Mouse (Mus musculus): ENCODE data around the gene Clcn7. TPM values are rescaled to one million over a fixed set of nuclear protein-coding genes. Genes with fewer than 3 reads are reported as not detected.

Gene Clcn7
- polyA plus RNA-seq (2015; fragmentation: Nextera tagmentation; extraction: Ambion mirVana), result 25.2 and 26.4 TPM in 2 replicates

- H3K4me2 ChIP-seq, result peak within 1 kb of the TSS; percentile 68
- peak within 1 kb of the TSS; percentile 74 for H3K4me3 ChIP-seq
- H3K27ac ChIP-seq, result 0 out of 2 replicates have a peak within 1 kb of the TSS, but pooled peaks have one; percentile 38
- H3K36me3 ChIP-seq, result peaks cover 10% of the 10 kb centered on the region; the same call in 1 of the 2 replicates
- under 1% methylated on average over 40 of the region's 40 CpGs for WGBS
- H3K27me3 ChIP-seq, result no peaks in the 10 kb centered on the region
- H3K9ac ChIP-seq, result peak within 1 kb of the TSS; percentile 68
- peak; percentile 88 for ATAC-seq (ENCODE audit: insufficient number of reproducible peaks, low FRiP score, low TSS enrichment, low read depth)
- peaks cover 19% of the 10 kb centered on the region for H3K4me1 ChIP-seq
- H3K9me3 ChIP-seq, result no peaks in the 10 kb centered on the region
Measured at GRCm38 (mm10) chr17:25133275-25133698, at the start of gene Clcn7. Clcn7 (plus strand) TSS chr17:25133391.

- Histone ChIP-seq H3K4me2 (no peak within 1 kb of the TSS), H3K27ac (peak within 1 kb of the TSS; percentile 95), H3K27me3 (no peaks in the 10 kb centered on the region), H3K36me3 (peaks cover 9% of the 10 kb centered on the region; the same call in 1 of the 2 replicates), H3K9me3 (no peaks in the 10 kb centered on the region), H3K4me1 (peaks cover 41% of the 10 kb centered on the region), H3K9ac (no peak within 1 kb of the TSS), H3K4me3 (no peak within 1 kb of the TSS)
- peak; percentile 89 for ATAC-seq (ENCODE audit: insufficient number of reproducible peaks, low FRiP score, low TSS enrichment, low read depth)
- 14% methylated on average over 7 of the region's 7 CpGs for WGBS
Measured at GRCm38 (mm10) chr17:25083444-25083931, 49.7 kb upstream of the Clcn7 start, which contains the start of gene Tmem204. Tmem204 (minus strand) TSS chr17:25083591.

GRCm38 (mm10) chr17:25084835-25085385, 48.3 kb upstream of the Clcn7 start:
- 57% methylated on average over 13 of the region's 13 CpGs for WGBS
- Histone ChIP-seq H3K36me3 (peaks cover 20% of the 10 kb centered on the region), H3K27me3 (no peaks in the 10 kb centered on the region), H3K4me3 (no peak overlapping the region), H3K9ac (no peak overlapping the region), H3K27ac (peak overlapping the region; percentile 95), H3K9me3 (no peaks in the 10 kb centered on the region), H3K4me2 (no peak overlapping the region), H3K4me1 (peaks cover 41% of the 10 kb centered on the region)
- ATAC-seq (ENCODE audit: insufficient number of reproducible peaks, low FRiP score, low TSS enrichment, low read depth), result no peak

- WGBS, result 89% methylated on average over 7 of the region's 7 CpGs
- H3K4me2 ChIP-seq, result no peak overlapping the region
- H3K4me3 ChIP-seq, result no peak overlapping the region
- H3K9me3 ChIP-seq, result no peaks in the 10 kb centered on the region
- H3K4me1 ChIP-seq, result peaks cover 32% of the 10 kb centered on the region
- no peak overlapping the region for H3K27ac ChIP-seq
- no peak overlapping the region for H3K9ac ChIP-seq
- H3K36me3 ChIP-seq, result peaks cover 30% of the 10 kb centered on the region
- ATAC-seq (ENCODE audit: insufficient number of reproducible peaks, low FRiP score, low TSS enrichment, low read depth), result no peak
- H3K27me3 ChIP-seq, result no peaks in the 10 kb centered on the region
Measured at GRCm38 (mm10) chr17:25086724-25087123, 46.5 kb upstream of the Clcn7 start.

- Histone ChIP-seq H3K27me3 (no peaks in the 10 kb centered on the region), H3K9ac (no peak overlapping the region), H3K4me1 (peaks cover 9% of the 10 kb centered on the region), H3K4me2 (no peak overlapping the region), H3K27ac (no peak overlapping the region), H3K36me3 (peaks cover 51% of the 10 kb centered on the region), H3K4me3 (no peak overlapping the region), H3K9me3 (no peaks in the 10 kb centered on the region)
- no peak for ATAC-seq (ENCODE audit: insufficient number of reproducible peaks, low FRiP score, low TSS enrichment, low read depth)
- WGBS, result 91% methylated on average over 10 of the region's 10 CpGs
Measured at GRCm38 (mm10) chr17:25089158-25089557, 44.0 kb upstream of the Clcn7 start.

GRCm38 (mm10) chr17:25090450-25090849, 42.7 kb upstream of the Clcn7 start:
- Histone ChIP-seq H3K4me1 (no peaks in the 10 kb centered on the region), H3K27ac (no peak overlapping the region), H3K9ac (no peak overlapping the region), H3K4me3 (no peak overlapping the region), H3K27me3 (no peaks in the 10 kb centered on the region), H3K9me3 (no peaks in the 10 kb centered on the region), H3K4me2 (no peak overlapping the region), H3K36me3 (peaks cover 56% of the 10 kb centered on the region)
- 86% methylated on average over 10 of the region's 10 CpGs for WGBS
- no peak for ATAC-seq (ENCODE audit: insufficient number of reproducible peaks, low FRiP score, low TSS enrichment, low read depth)

GRCm38 (mm10) chr17:25096221-25096620, 37.0 kb upstream of the Clcn7 start:
- H3K4me3 ChIP-seq, result no peak overlapping the region
- no peaks in the 10 kb centered on the region for H3K9me3 ChIP-seq
- no peaks in the 10 kb centered on the region for H3K27me3 ChIP-seq
- no peaks in the 10 kb centered on the region for H3K4me1 ChIP-seq
- no peak for ATAC-seq (ENCODE audit: insufficient number of reproducible peaks, low FRiP score, low TSS enrichment, low read depth)
- H3K4me2 ChIP-seq, result no peak overlapping the region
- H3K27ac ChIP-seq, result no peak overlapping the region
- no peak overlapping the region for H3K9ac ChIP-seq
- H3K36me3 ChIP-seq, result peaks cover 72% of the 10 kb centered on the region
- WGBS, result 81% methylated on average over 2 of the region's 2 CpGs

GRCm38 (mm10) chr17:25100052-25100451, 33.1 kb upstream of the Clcn7 start:
- Histone ChIP-seq H3K9ac (no peak overlapping the region), H3K27ac (no peak overlapping the region), H3K4me1 (no peaks in the 10 kb centered on the region), H3K9me3 (no peaks in the 10 kb centered on the region), H3K4me3 (no peak overlapping the region), H3K4me2 (no peak overlapping the region), H3K36me3 (peaks cover 85% of the 10 kb centered on the region), H3K27me3 (no peaks in the 10 kb centered on the region)
- WGBS, result 91% methylated on average over 6 of the region's 6 CpGs
- no peak for ATAC-seq (ENCODE audit: insufficient number of reproducible peaks, low FRiP score, low TSS enrichment, low read depth)

GRCm38 (mm10) chr17:25101338-25101737, 31.9 kb upstream of the Clcn7 start:
- H3K4me3 ChIP-seq, result no peak overlapping the region
- ATAC-seq (ENCODE audit: insufficient number of reproducible peaks, low FRiP score, low TSS enrichment, low read depth), result no peak
- no peaks in the 10 kb centered on the region for H3K27me3 ChIP-seq
- peaks cover 93% of the 10 kb centered on the region for H3K36me3 ChIP-seq
- whole genome bisulfite sequencing, result 91% methylated on average over 11 of the region's 11 CpGs
- no peak overlapping the region for H3K9ac ChIP-seq
- no peaks in the 10 kb centered on the region for H3K4me1 ChIP-seq
- no peak overlapping the region for H3K27ac ChIP-seq
- H3K9me3 ChIP-seq, result no peaks in the 10 kb centered on the region
- H3K4me2 ChIP-seq, result no peak overlapping the region

GRCm38 (mm10) chr17:25107786-25108185, 25.4 kb upstream of the Clcn7 start:
- Histone ChIP-seq H3K27me3 (no peaks in the 10 kb centered on the region), H3K36me3 (peaks cover 92% of the 10 kb centered on the region), H3K4me2 (no peak overlapping the region), H3K4me1 (peaks cover 4% of the 10 kb centered on the region; the same call in 1 of the 2 replicates), H3K27ac (no peak overlapping the region), H3K4me3 (no peak overlapping the region), H3K9ac (no peak overlapping the region), H3K9me3 (no peaks in the 10 kb centered on the region)
- ATAC-seq (ENCODE audit: insufficient number of reproducible peaks, low FRiP score, low TSS enrichment, low read depth), result no peak
- 90% methylated on average over 15 of the region's 16 CpGs for WGBS

- H3K4me2 ChIP-seq, result no peak overlapping the region
- no peak overlapping the region for H3K27ac ChIP-seq
- no peak overlapping the region for H3K9ac ChIP-seq
- peaks cover 85% of the 10 kb centered on the region for H3K36me3 ChIP-seq
- no peak overlapping the region for H3K4me3 ChIP-seq
- peaks cover 5% of the 10 kb centered on the region for H3K4me1 ChIP-seq
- 84% methylated on average over 2 of the region's 2 CpGs for WGBS
- ATAC-seq (ENCODE audit: insufficient number of reproducible peaks, low FRiP score, low TSS enrichment, low read depth), result no peak
- H3K27me3 ChIP-seq, result no peaks in the 10 kb centered on the region
- no peaks in the 10 kb centered on the region for H3K9me3 ChIP-seq
Measured at GRCm38 (mm10) chr17:25109578-25109977, 23.6 kb upstream of the Clcn7 start.

- Histone ChIP-seq H3K4me3 (no peak overlapping the region), H3K4me1 (peaks cover 12% of the 10 kb centered on the region), H3K27me3 (no peaks in the 10 kb centered on the region), H3K9me3 (no peaks in the 10 kb centered on the region), H3K27ac (no peak overlapping the region), H3K9ac (no peak overlapping the region), H3K36me3 (peaks cover 75% of the 10 kb centered on the region), H3K4me2 (no peak overlapping the region)
- whole genome bisulfite sequencing, result 95% methylated on average over 6 of the region's 6 CpGs
- ATAC-seq (ENCODE audit: insufficient number of reproducible peaks, low FRiP score, low TSS enrichment, low read depth), result no peak
Measured at GRCm38 (mm10) chr17:25110590-25110989, 22.6 kb upstream of the Clcn7 start.

Data from limb, embryonic 15.5 days (tissue).